Mouse (Mus musculus) MEL (cell line): ENCODE results near the gene Iqsec1. TPM values are rescaled to one million over a fixed set of nuclear protein-coding genes. Genes with fewer than 3 reads are reported as not detected.

ENCODE experiments used
- DNase-seq: peaks from one replicate; pipeline ENCODE4 v3.0.0; 2011; ENCODE audit warnings: low read depth, low spot score
- H3K27ac ChIP-seq: 2 replicates; pipeline ENCODE4 v1.5.1; 2012; ENCODE audit warnings: low read depth, mild to moderate bottlenecking, control low read depth, low read length, moderate library complexity; ENCODE audit not compliant: control insufficient read depth
- H3K27me3 ChIP-seq, 2 experiments: fragments of 150-350 bp in 1 of 2; sonication (generic) in 1 of 2; 2 replicates each; pipeline ENCODE4 v1.6.1; 2012; ENCODE audit warnings: low read length in 2 of 2, mild to moderate bottlenecking in 2 of 2, improper control_type of control experiment in 1 of 2, moderate library complexity in 1 of 2; ENCODE audit not compliant: insufficient read depth in 2 of 2, control insufficient read depth in 1 of 2
- H3K36me3 ChIP-seq, 2 experiments: 2 replicates each; pipeline ENCODE4 v1.6.1; 2012 to 2014; ENCODE audit warnings: low read length in 2 of 2, improper control_type of control experiment in 1 of 2, inconsistent platforms in 1 of 2, mild to moderate bottlenecking in 1 of 2; ENCODE audit not compliant: insufficient read depth in 2 of 2, control insufficient read depth in 1 of 2
- H3K4me1 ChIP-seq, 2 experiments: fragments of 150-350 bp in 1 of 2; sonication (generic) in 1 of 2; 2 replicates each; pipeline ENCODE4 v1.6.1; 2012; ENCODE audit warnings: low read length in 2 of 2, improper control_type of control experiment in 1 of 2, mild to moderate bottlenecking in 1 of 2; ENCODE audit not compliant: insufficient read depth in 2 of 2, control insufficient read depth in 1 of 2
- H3K4me3 ChIP-seq, 2 experiments: fragments of 150-350 bp in 1 of 2; sonication (generic) in 1 of 2; 2 replicates each; pipeline ENCODE4 v1.5.1; 2012; ENCODE audit warnings: low read depth in 2 of 2, low read length in 2 of 2, mild to moderate bottlenecking in 2 of 2, moderate library complexity in 2 of 2, control low read depth in 1 of 2, improper control_type of control experiment in 1 of 2; ENCODE audit not compliant: control insufficient read depth in 1 of 2, insufficient read depth in 1 of 2
- H3K79me2 ChIP-seq: 2 replicates; pipeline ENCODE4 v1.6.1; 2012; ENCODE audit warnings: mild to moderate bottlenecking, low read length, moderate library complexity; ENCODE audit not compliant: control insufficient read depth, poor library complexity, insufficient read depth
- H3K9ac ChIP-seq: 2 replicates; pipeline ENCODE4 v1.6.1; 2012; ENCODE audit warnings: low read depth, mild to moderate bottlenecking, control low read depth, low read length, moderate library complexity; ENCODE audit not compliant: control insufficient read depth, poor library complexity, severe bottlenecking
- H3K9me3 ChIP-seq: fragments of 150-350 bp; sonication (generic); replicated peaks from 2 replicates; pipeline ENCODE4 v1.6.1; 2012; ENCODE audit warnings: mild to moderate bottlenecking, low read length, improper control_type of control experiment, moderate library complexity; ENCODE audit not compliant: insufficient read depth
- BHLHE40 ChIP-seq: IDR thresholded peaks from 2 replicates; pipeline ENCODE4 v1.6.1; 2012; ENCODE audit warnings: low read depth, mild to moderate bottlenecking, inconsistent platforms, low read length, improper control_type of control experiment, borderline replicate concordance
- CHD1 ChIP-seq: IDR thresholded peaks from 2 replicates; pipeline ENCODE4 v1.6.1; 2012; ENCODE audit warnings: low read depth, mild to moderate bottlenecking, inconsistent platforms, low read length, improper control_type of control experiment
- CHD2 ChIP-seq: IDR thresholded peaks from 2 replicates; pipeline ENCODE4 v1.6.1; 2011; ENCODE audit warnings: low read length, improper control_type of control experiment
- CTCF ChIP-seq, 3 experiments: IDR thresholded peaks in 2 of 3; conservative IDR thresholded peaks in 1 of 3; 2 replicates each; pipeline ENCODE4 v1.5.1; 2011 to 2012; ENCODE audit warnings: low read length in 3 of 3, low read depth in 2 of 3, mild to moderate bottlenecking in 2 of 3, improper control_type of control experiment in 1 of 3, inconsistent platforms in 1 of 3, mixed read lengths in 1 of 3, moderate library complexity in 1 of 3; ENCODE audit not compliant: control insufficient read depth in 1 of 3, insufficient read depth in 1 of 3, poor library complexity in 1 of 3, severe bottlenecking in 1 of 3
- ELF1 ChIP-seq: IDR thresholded peaks from 2 replicates; pipeline ENCODE4 v1.6.1; 2014; ENCODE audit warnings: low read depth, mild to moderate bottlenecking, inconsistent platforms, low read length, improper control_type of control experiment, moderate library complexity
- ETS1 ChIP-seq: IDR thresholded peaks from 2 replicates; pipeline ENCODE4 v1.6.1; 2012; ENCODE audit warnings: low read depth, mild to moderate bottlenecking, inconsistent platforms, low read length, improper control_type of control experiment, moderate library complexity
- HCFC1 ChIP-seq: IDR thresholded peaks from 2 replicates; pipeline ENCODE4 v1.6.1; 2012; ENCODE audit warnings: low read depth, mild to moderate bottlenecking, inconsistent platforms, low read length, improper control_type of control experiment, moderate library complexity
- JUND ChIP-seq: IDR thresholded peaks from 2 replicates; pipeline ENCODE4 v1.6.1; 2011; ENCODE audit warnings: low read depth, mild to moderate bottlenecking, improper control_type of control experiment, low read length
- KAT2A ChIP-seq: conservative IDR thresholded peaks from 2 replicates; pipeline ENCODE4 v1.6.1; 2012; ENCODE audit warnings: low read depth, low read length, improper control_type of control experiment, inconsistent platforms
- MAFK ChIP-seq: IDR thresholded peaks from 2 replicates; pipeline ENCODE4 v1.6.1; 2011; ENCODE audit warnings: low read depth, mild to moderate bottlenecking, low read length, improper control_type of control experiment, borderline replicate concordance
- MEF2A ChIP-seq: IDR thresholded peaks from 2 replicates; pipeline ENCODE4 v1.6.1; 2014; ENCODE audit warnings: low read depth, mild to moderate bottlenecking, inconsistent platforms, low read length, improper control_type of control experiment; ENCODE audit not compliant: poor library complexity, insufficient replicate concordance, severe bottlenecking; ENCODE audit errors: extremely low read depth
- MXI1 ChIP-seq: IDR thresholded peaks from 2 replicates; pipeline ENCODE4 v1.6.1; 2011; ENCODE audit warnings: mild to moderate bottlenecking, low read depth, low read length, improper control_type of control experiment
- MYB ChIP-seq: IDR thresholded peaks from 2 replicates; pipeline ENCODE4 v1.6.1; 2011; ENCODE audit warnings: mild to moderate bottlenecking, low read depth, low read length, improper control_type of control experiment
- MYC ChIP-seq: IDR thresholded peaks from 2 replicates; pipeline ENCODE4 v1.6.1; 2011; ENCODE audit warnings: low read depth, mild to moderate bottlenecking, low read length, improper control_type of control experiment, moderate library complexity
- NELFE ChIP-seq: IDR thresholded peaks from 2 replicates; pipeline ENCODE4 v1.6.1; 2011; ENCODE audit warnings: low read depth, low read length, improper control_type of control experiment
- POLR2A ChIP-seq, 2 experiments: IDR thresholded peaks; 2 replicates each; pipeline ENCODE4 v1.6.1; 2011 to 2012; ENCODE audit warnings: low read length in 2 of 2, mild to moderate bottlenecking in 2 of 2, control low read depth in 1 of 2, improper control_type of control experiment in 1 of 2, low read depth in 1 of 2, moderate library complexity in 1 of 2; ENCODE audit not compliant: control insufficient read depth in 1 of 2, insufficient read depth in 1 of 2, poor library complexity in 1 of 2
- POLR2AphosphoS2 ChIP-seq: IDR thresholded peaks from 2 replicates; pipeline ENCODE4 v1.6.1; 2011; ENCODE audit warnings: low read length, improper control_type of control experiment
- POLR2AphosphoS5 ChIP-seq: IDR thresholded peaks from 2 replicates; pipeline ENCODE4 v1.6.1; 2012; ENCODE audit warnings: low read depth, borderline replicate concordance, mild to moderate bottlenecking, inconsistent platforms, low read length, moderate library complexity, mixed read lengths
- RAD21 ChIP-seq: IDR thresholded peaks from 2 replicates; pipeline ENCODE4 v1.6.1; 2011; ENCODE audit warnings: mild to moderate bottlenecking, low read depth, low read length, improper control_type of control experiment
- RCOR1 ChIP-seq: IDR thresholded peaks from 2 replicates; pipeline ENCODE4 v1.6.1; 2012; ENCODE audit warnings: low read depth, mild to moderate bottlenecking, inconsistent platforms, low read length, improper control_type of control experiment
- SIN3A ChIP-seq: IDR thresholded peaks from 2 replicates; pipeline ENCODE4 v1.6.1; 2012; ENCODE audit warnings: low read length, improper control_type of control experiment, inconsistent platforms
- SMC3 ChIP-seq: IDR thresholded peaks from 2 replicates; pipeline ENCODE4 v1.6.1; 2011; ENCODE audit warnings: low read depth, low read length, improper control_type of control experiment
- TAL1 ChIP-seq: IDR thresholded peaks from 2 replicates; pipeline ENCODE4 v1.6.1; 2012; ENCODE audit warnings: mild to moderate bottlenecking, inconsistent platforms, low read length, moderate library complexity, mixed read lengths
- TBP ChIP-seq: IDR thresholded peaks from 2 replicates; pipeline ENCODE4 v1.8.0; 2011; ENCODE audit warnings: low read depth, low read length, improper control_type of control experiment
- TCF12 ChIP-seq: IDR thresholded peaks from 2 replicates; pipeline ENCODE4 v1.6.1; 2014; ENCODE audit warnings: low read depth, mild to moderate bottlenecking, inconsistent platforms, low read length, improper control_type of control experiment, moderate library complexity
- UBTF ChIP-seq: IDR thresholded peaks from 2 replicates; pipeline ENCODE4 v1.6.1; 2012; ENCODE audit warnings: low read depth, mild to moderate bottlenecking, inconsistent platforms, low read length, improper control_type of control experiment, moderate library complexity, borderline replicate concordance; ENCODE audit not compliant: insufficient read depth
- USF1 ChIP-seq: IDR thresholded peaks from 2 replicates; pipeline ENCODE4 v1.6.1; 2014; ENCODE audit warnings: low read depth, mild to moderate bottlenecking, inconsistent platforms, low read length, improper control_type of control experiment, moderate library complexity
- ZC3H11A ChIP-seq: IDR thresholded peaks from 2 replicates; pipeline ENCODE4 v1.6.1; 2012; ENCODE audit warnings: low read depth, mild to moderate bottlenecking, inconsistent platforms, low read length, improper control_type of control experiment
- ZMIZ1 ChIP-seq: IDR thresholded peaks from 2 replicates; pipeline ENCODE4 v1.6.1; 2012; ENCODE audit warnings: low read depth, mild to moderate bottlenecking, inconsistent platforms, low read length, improper control_type of control experiment, moderate library complexity
- polyA plus RNA-seq, 2 experiments: library from polyadenylated mRNA; stranded (reverse) in 1 of 2; unstranded in 1 of 2; fragments of >175 nt in 1 of 2; fragments of >200 nt in 1 of 2; gene quantifications; 2 replicates each; pipeline versions ENCODE4 v1.2.1 to v1.2.4; 2012; ENCODE audit warnings: low replicate concordance in 2 of 2, low read depth in 1 of 2; ENCODE audit not compliant: insufficient read length in 2 of 2, insufficient read depth in 1 of 2, missing spikeins in 1 of 2
- total RNA-seq: library from RNA; depleted of rRNA; stranded (reverse); fragments of 300-350 nt; gene quantifications from 2 replicates; pipeline ENCODE4 v1.2.3, GENCODE M21; 2012

Gene Iqsec1
- total and polyA plus RNA-seq, 3 experiments = 14.8 to 73.4 (median 30.8) TPM

DNA sequence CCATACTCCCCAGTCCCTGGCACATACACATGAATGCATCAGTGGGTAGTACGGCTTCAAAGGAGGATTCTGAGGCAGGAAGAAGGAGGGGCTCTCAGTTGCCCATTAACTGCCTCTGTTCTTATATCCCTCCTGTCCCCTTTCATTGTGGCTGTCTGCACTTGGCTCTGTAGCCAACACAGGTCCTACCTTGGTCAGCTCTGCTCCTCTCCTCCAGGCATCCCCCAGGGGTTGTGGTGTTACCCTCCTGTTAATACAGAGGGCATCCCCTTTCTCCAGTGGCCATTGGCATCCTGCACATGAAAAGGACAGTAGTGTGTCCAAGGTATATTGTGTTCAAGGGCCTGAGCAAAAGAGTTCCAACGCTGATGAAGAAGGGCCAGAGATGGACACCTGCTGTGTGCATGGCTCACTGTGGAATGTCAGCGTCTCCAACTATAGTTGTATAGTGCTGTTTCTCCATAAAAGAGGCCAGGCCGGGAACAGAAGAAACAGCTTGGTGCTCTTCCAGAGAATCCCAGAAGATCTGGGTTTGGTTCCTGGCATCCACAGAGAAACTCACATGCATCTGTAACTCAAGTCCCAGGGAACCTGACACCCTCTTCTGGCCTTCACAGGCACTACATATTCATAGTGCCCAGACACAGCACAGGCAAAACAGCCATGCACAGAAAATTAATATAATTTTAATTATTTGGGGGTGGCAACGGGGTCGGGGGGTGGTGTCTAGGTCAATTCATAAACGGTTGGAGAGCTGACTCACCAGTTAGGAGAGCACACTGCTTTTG lies 363.1 kb downstream of the Iqsec1 start:
- Histone ChIP-seq H3K4me1 (peaks cover 32 to 71% of the 10 kb centered on the region in 2 experiments; a peak in 3 of 4 replicates), H3K4me3 (no peak overlapping the region), H3K9ac (peak overlapping the region; percentile 27), H3K9me3 (no peaks in the 10 kb centered on the region), H3K79me2 (peaks cover 37% of the 10 kb centered on the region), H3K36me3 (peaks cover 7 to 58% of the 10 kb centered on the region in 2 experiments), H3K27ac (peak overlapping the region; percentile 98), H3K27me3 (no peaks in the 10 kb centered on the region)
- no peak for TF ChIP-seq JUND
- no peak for TF ChIP-seq ELF1
- no peak for TF ChIP-seq POLR2AphosphoS5
- no peak for TF ChIP-seq MYB
- peak; percentile 5; the same call in 1 of the 2 replicates for TF ChIP-seq RAD21
- TF ChIP-seq SMC3 = peak; percentile 37; the same call in 1 of the 2 replicates
- TF ChIP-seq NELFE = no peak
- TF ChIP-seq MAFK = no peak
- no peak for TF ChIP-seq BHLHE40
- no peak for TF ChIP-seq MEF2A
- no peak for TF ChIP-seq TCF12
- TF ChIP-seq ZC3H11A = no peak
- no peak for TF ChIP-seq SIN3A
- no peak for TF ChIP-seq CHD1
- no peak for TF ChIP-seq MYC
- TF ChIP-seq POLR2A (IDR thresholded peaks at IDR 0.05; ENCODE audit: control insufficient read depth in 1 of 2, insufficient read depth in 1 of 2, low read depth in 1 of 2, low read length in 2 of 2, poor library complexity in 1 of 2) = no peak
- peak in 2 of 3 experiments; percentile 9 to 34; a peak in 2 of 6 replicates for TF ChIP-seq CTCF (IDR thresholded peaks at IDR 0.05 in 2 of 3, conservative IDR thresholded peaks at IDR 0.05 in 1 of 3; ENCODE audit: control insufficient read depth in 1 of 3, insufficient read depth in 1 of 3, low read depth in 2 of 3, low read length in 3 of 3, poor library complexity in 1 of 3, severe bottlenecking in 1 of 3)
- DNase-seq = no peak

DNA sequence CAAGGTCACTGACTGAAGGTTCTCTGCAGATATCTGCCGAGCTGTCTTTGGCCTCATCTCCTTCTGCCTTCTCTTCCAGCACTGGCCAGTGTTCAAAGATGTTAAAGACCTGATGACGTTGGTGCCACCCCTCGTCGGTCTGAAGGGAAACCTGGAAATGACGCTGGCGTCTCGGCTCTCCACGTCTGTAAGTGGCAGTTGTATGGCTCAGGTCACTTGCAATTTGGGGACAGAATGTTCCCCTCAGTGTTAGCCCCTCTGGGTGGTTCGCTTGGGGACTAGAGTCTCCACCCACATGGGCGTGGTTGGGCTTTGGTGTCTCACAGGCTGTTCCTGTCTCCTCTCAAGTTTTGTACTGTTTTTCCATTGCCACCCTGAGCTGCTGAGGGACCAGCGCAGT lies 363.8 kb downstream of the Iqsec1 start:
- peaks cover 6 to 53% of the 10 kb centered on the region in 2 experiments for H3K36me3 ChIP-seq
- H3K9ac ChIP-seq = peak overlapping the region; percentile 49
- H3K27ac ChIP-seq = peak overlapping the region; percentile 98
- H3K9me3 ChIP-seq = no peaks in the 10 kb centered on the region
- no peaks in the 10 kb centered on the region for H3K27me3 ChIP-seq
- peak overlapping the region in 1 of 2 experiments; percentile 24; a peak in 1 of 4 replicates for H3K4me3 ChIP-seq
- H3K4me1 ChIP-seq = peaks cover 32 to 69% of the 10 kb centered on the region in 2 experiments; a peak in 3 of 4 replicates
- peaks cover 44% of the 10 kb centered on the region for H3K79me2 ChIP-seq
- DNase-seq = peak; percentile 52
- TF ChIP-seq USF1 (no peak), SIN3A (no peak), POLR2AphosphoS2 (no peak), JUND (no peak), RAD21 (no peak), HCFC1 (no peak), POLR2A (IDR thresholded peaks at IDR 0.05; ENCODE audit: control insufficient read depth in 1 of 2, insufficient read depth in 1 of 2, low read depth in 1 of 2, low read length in 2 of 2, poor library complexity in 1 of 2) (peak in 1 of 2 experiments; percentile 47; a peak in 2 of 4 replicates), BHLHE40 (no peak), KAT2A (no peak), ETS1 (0 out of 2 replicates have a peak, but pooled peaks have one; percentile 12), CTCF (IDR thresholded peaks at IDR 0.05 in 2 of 3, conservative IDR thresholded peaks at IDR 0.05 in 1 of 3; ENCODE audit: control insufficient read depth in 1 of 3, insufficient read depth in 1 of 3, low read depth in 2 of 3, low read length in 3 of 3, poor library complexity in 1 of 3, severe bottlenecking in 1 of 3) (no peak), NELFE (no peak), TCF12 (peak; percentile 35; the same call in 1 of the 2 replicates), TAL1 (no peak), RCOR1 (no peak), CHD2 (no peak), TBP (peak; percentile 46; the same call in 1 of the 2 replicates), UBTF (no peak), ZMIZ1 (no peak), MYB (no peak), MXI1 (no peak)
